Mouse (Mus musculus) neural tube, embryonic 10.5 days (tissue): ENCODE data around the gene Birc7.

Experiments used
- DNase-seq: peaks from one replicate; pipeline ENCODE4 v3.0.0-alpha.2; 2017; ENCODE audit warnings: low spot score; ENCODE audit errors: extremely low spot score

The Birc7 gene

DNA sequence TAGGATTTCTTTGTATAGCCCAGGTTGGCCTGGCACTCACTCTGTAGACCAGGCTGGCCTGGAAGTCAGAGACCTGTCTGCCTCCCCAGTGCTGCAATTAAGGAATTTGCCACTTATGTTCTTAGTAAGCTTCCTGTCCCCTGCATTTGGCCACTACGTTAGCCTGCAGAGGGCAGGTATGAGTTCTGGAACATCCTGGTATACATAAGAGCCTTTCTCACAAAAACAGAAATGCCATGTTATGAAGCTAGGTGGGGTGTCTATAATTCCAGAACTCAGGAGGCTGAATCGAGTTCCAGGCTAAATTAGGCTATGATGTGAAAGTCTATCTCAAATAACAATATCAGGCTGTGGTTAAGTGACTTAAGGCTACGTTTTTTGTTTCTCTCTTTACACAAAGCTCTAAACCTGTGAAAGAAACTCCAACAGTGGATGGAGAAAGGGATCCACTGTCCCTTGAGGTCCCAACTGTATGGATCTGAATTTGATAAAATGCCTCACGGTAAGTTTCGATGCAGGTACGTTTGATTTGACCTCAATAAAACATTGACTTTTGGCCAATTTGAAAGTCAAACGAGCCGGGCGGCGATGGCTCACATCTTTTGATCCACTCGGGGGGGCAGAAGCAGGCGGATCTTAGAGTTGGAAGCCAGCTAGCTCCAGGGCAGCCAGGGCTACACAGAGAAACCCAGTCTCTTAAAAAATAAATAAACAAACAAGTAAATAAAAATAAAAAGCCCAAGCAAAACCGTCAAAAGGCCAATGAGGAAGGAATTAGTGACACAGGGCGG, 37.5 kb downstream of the Birc7 start:
- no peak for DNase-seq

DNA sequence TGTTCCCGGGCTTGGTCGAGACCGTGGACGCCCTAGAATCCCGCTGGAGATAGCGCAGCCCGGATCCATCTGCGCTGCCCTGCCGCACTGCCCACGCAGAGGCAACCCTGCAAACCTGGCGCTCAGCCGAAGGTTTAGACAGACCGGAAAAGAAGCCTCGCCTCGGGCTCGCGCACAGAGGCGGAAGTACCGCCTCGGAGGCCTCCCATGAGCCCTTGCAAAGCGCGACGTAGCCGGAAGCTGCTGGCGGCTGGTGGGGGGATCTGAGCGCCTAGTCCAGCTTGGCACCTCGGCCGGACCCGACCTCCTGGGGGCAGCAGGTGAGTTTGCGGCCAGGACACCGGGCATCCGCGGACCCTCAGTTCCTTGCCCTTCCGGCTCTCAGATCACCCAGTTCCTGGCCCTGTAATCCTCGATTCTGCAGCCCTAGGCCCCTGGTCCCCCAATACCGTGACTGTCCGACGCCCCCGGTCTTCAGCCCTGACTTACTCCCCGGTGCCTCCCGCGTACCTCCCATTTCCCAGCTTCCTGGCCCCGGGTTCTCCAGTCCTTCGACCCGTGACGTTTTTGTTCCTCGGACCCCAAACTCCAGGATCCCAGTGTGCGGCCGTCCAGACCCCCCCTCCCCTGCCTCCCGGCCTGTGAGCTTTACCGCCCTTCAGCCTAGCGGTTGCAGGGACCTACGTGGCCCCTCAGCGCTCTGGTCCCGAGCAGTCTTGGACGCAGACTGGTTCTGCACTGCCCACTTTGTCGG, 38.4 kb downstream of the Birc7 start, which contains the start of gene Arfgap1:
Arfgap1 (plus strand) TSS at position 216 of the 754 bp plus-strand sequence.
- DNase-seq: peak; percentile 87

DNA sequence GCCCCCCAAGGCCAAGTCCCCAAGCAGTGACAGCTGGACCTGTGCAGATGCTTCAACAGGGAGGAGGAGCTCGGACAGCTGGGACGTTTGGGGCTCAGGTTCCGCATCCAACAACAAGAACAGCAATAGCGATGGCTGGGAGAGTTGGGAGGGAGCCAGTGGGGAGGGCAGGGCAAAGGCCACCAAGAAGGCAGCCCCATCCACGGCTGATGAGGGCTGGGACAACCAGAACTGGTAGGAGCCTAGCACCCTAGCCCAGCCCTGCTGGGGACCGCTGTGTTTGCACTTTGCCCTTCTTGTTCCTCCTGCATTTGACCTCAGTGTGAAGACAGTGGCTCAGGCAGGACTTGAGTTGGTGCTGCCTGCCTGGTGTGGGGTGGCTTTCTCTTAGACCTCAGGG, 52.3 kb downstream of the Birc7 start:
- DNase-seq: no peak
